Mouse (Mus musculus): ENCODE data around the gene Stk38.

The Stk38 gene

GRCm38 (mm10) chr17:28953251-28953650 is 54.5 kb downstream of the Stk38 start:
- DNase-seq (ENCODE audit: low spot score in 2 of 2) = peak in 1 of 2 experiments; percentile 20

GRCm38 (mm10) chr17:28951831-28952799 is 55.7 kb downstream of the Stk38 start, which contains the start of gene Kctd20:
Gene Kctd20, plus strand, starts transcription at chr17:28951950.
- DNase-seq (ENCODE audit: low spot score in 2 of 2) = peak; percentile 94 to 95

GRCm38 (mm10) chr17:28950751-28951150 is 57.0 kb downstream of the Stk38 start:
- no peak for DNase-seq (ENCODE audit: low spot score in 2 of 2)

- DNase-seq (ENCODE audit: low spot score in 2 of 2) = no peak
Observed at GRCm38 (mm10) chr17:28948661-28949060, 59.1 kb downstream of the Stk38 start.

DNA sequence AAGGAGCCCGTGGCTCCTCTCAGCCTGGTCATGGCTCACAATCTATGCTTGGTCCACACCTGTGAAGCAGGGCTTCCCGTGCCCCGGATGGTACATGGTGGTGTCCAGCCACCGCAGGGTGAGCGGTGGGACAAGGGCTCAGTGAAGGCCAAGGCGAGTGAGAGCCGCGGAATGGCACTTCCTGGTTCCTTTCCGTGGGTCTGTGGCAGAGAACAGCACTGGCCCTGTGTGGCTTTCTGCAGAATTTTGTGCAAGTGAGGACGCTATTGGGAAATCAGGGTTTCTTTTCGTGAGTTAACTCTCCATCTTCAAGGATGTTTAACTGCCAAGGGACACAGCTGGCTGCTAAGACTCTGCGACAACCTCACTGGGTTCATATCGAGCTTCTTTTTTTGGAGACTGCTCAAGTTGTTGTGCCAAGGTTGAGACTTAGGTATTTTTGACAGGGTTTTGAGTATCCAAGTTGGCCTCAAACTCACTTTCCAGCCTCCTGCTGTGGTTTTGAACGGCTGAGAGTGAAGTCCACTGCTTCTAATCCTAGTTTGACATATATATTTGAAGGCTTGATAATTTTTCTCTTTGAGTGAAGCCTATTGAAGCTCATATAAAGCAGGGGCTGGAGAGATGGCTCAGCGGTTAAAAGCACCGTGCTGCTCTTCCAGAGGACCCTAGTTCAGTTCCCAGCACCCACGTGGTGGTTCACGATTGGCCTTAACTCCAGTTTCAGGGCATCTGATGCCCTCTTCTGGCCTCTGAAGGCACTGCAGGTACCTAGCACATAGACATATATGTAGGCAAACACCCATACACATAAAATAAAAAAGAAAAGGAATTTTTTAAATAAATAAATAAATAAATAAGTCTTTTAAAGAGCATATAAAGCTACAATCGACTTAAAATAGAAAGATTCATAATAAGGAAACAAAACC is 60.5 kb downstream of the Stk38 start:
- DNase-seq (ENCODE audit: low spot score in 2 of 2) = no peak

DNA sequence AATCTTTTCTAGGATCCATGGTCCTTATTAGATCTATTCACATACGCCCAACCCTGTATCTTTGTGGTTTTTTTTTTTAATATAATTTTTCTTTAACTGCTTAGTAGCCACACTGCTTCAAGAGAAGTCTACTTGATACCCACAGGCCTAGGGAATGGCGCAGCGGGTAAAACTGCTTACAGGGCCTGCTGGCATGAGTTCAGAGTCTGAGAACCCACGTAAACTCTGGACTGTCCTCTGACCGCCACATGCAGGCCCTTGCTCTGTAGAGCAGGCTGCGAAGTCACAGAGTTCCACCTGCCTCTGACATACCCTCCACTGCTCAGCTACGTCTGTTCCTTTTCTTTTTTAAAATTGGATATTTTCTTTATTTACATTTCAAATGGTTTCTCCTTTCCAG is 63.3 kb downstream of the Stk38 start:
- no peak for DNase-seq (ENCODE audit: low spot score in 2 of 2)

- no peak for DNase-seq (ENCODE audit: low spot score in 2 of 2)
Observed at GRCm38 (mm10) chr17:28943740-28944139, 64.1 kb downstream of the Stk38 start, which contains the start of gene Pxt1. Gene Pxt1, minus strand, starts transcription at chr17:28943840.

DNA sequence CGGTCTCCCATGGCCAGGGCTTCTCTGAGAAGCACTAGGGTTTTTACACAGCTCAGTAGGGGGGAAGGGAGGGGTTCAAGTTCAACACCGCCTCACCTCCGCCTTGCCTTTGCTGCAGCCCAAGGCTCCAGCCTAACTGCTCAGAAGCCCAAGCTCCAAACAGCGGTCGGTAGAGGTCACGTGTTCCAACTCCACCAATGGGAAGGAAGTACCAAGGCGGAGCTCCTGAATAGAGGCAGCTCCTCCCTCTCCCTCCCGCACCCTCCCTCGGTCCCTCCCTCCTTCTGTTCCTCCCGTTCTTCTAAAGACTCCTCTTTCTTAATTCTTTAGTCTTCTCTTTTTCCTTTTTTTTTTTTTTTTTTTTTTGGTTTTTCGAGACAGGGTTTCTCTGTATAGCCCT is 65.7 kb downstream of the Stk38 start:
- no peak for DNase-seq (ENCODE audit: low spot score in 2 of 2)

GRCm38 (mm10) chr17:28940776-28941555 is 66.8 kb downstream of the Stk38 start:
- no peak for DNase-seq (ENCODE audit: low spot score in 2 of 2)

DNA sequence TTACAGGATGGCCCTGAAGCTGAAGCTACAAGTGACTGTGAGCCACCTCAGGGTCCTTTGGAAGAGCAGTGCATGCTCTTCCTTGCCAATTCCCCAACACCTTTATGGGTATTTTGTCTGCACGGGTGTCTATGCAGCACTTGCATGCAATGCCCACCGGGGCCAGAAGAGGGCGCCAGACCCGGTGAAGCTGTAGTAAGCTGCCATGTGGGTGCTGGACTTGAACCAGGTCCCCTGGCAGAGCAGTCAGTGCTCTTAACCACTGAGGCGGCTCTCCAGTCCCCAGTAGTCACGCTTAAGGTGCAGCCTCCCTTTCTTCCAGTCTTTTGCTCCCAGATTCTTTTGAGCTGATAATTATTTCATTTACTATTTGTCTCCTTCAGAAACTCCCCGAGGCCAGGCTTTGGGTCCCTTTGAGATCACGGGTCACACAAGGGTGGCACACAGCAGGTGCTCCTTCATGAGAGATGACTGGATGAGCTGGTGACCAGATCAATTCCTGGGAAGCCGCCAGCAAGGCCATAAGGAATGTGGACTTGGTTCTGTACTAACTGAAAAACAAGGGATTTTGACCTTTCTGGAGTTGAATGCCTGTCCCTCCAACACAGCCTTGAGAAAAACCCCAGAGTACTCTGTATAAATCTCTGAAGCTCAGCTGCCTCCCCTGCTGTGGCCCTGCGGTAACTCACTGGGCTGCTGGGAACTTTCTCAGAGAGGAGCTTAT is 71.0 kb downstream of the Stk38 start:
- DNase-seq (ENCODE audit: low spot score in 2 of 2) = no peak

- DNase-seq (ENCODE audit: low spot score in 2 of 2) = no peak
Observed at GRCm38 (mm10) chr17:28936133-28936532, 71.7 kb downstream of the Stk38 start.

DNA sequence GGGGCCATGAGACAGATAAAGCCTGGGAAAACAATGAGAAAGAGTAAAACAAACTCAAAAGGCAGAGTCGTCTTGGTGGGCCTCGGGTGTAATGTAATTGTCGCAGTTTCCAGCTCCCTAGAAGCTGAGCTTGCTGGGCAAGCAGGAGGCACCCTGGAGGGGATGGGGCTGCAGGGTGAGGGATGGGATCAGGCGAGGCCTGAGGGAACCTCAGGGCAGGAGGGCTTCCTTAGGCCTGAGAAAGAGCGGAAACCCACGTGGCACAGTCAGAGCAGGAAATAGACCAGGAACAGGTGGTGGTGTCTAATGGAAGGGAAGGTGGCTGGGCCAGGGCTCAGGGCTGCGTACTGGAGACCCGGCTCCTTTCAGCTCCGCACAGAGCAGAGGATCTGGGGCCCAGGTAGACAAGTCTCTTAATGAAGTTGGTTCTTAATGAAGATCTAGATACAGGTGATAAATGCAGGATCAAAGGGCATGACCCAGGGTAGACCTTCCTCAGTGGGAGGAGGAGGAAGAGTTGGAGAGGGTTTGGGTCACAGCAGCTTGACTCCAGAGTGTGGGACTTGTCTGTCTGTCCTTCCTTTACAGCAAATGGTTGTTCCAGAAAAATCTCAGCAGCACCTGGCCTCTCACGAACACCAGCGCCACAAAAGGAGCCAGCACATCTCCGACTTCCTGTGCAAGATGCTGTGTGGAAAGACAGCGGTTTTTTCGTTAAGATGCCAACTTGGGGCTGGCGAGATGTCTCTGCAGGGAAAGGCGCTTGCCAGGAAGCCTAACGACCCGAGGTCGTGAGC is 73.5 kb downstream of the Stk38 start:
- DNase-seq (ENCODE audit: low spot score in 2 of 2) = no peak

DNA sequence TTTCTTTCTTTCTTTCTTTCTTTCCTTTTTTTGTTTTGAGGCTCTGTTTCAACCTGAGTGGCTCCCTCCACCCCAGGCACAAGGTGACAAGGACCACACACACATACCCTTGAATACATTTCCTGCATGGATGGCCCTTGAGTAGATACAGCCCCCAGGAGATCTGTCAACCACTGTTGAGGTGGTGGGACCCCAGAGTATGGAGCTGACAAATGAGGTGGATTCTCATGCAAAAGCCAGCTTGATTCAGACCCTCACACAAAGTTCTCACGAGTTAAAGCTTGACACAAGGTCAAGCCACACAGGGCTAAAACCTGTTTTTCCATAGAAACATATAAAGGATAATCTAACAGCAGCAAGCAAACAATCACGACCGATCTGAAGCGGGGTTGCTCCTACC is 75.5 kb downstream of the Stk38 start:
- DNase-seq (ENCODE audit: low spot score in 2 of 2) = no peak

GRCm38 (mm10) chr17:28931436-28932211 is 76.2 kb downstream of the Stk38 start:
- DNase-seq (ENCODE audit: low spot score in 2 of 2) = no peak

- peak; percentile 93 to 95 for DNase-seq (ENCODE audit: low spot score in 2 of 2)
Observed at GRCm38 (mm10) chr17:28930392-28931074, 77.3 kb downstream of the Stk38 start.

- no peak for DNase-seq (ENCODE audit: low spot score in 2 of 2)
Observed at GRCm38 (mm10) chr17:28929369-28929768, 78.4 kb downstream of the Stk38 start.

GRCm38 (mm10) chr17:28928004-28928403 is 79.8 kb downstream of the Stk38 start:
- peak in 1 of 2 experiments; percentile 44 for DNase-seq (ENCODE audit: low spot score in 2 of 2)

GRCm38 (mm10) chr17:28926866-28927635 is 80.7 kb downstream of the Stk38 start:
- DNase-seq (ENCODE audit: low spot score in 2 of 2) = peak; percentile 32 to 40

All from heart, adult 9 months (tissue).